Mouse (Mus musculus) liver, embryonic 14.5 days (tissue): Measurements from ENCODE around the gene Chrd. TPM values are rescaled to one million over a fixed set of nuclear protein-coding genes. Genes with fewer than 3 reads are reported as not detected.

Experiments
- ATAC-seq: fragments of 200-750 bp; cut with Nextera tagmentation; 2 replicates; pipeline ENCODE4 v1.8.0; 2017; ENCODE audit warnings: moderate number of reproducible peaks, mild to moderate bottlenecking, moderate library complexity; ENCODE audit not compliant: insufficient read depth
- DNase-seq, 3 experiments: peaks; one replicate each; pipeline ENCODE4 v3.0.0-alpha.2; 2012 to 2013; ENCODE audit warnings: low read depth in 3 of 3, low spot score in 3 of 3
- H3K27ac ChIP-seq: fragments of 300-500 bp; sonication (generic); 2 replicates; pipeline ENCODE4 v1.5.1; 2014; ENCODE audit warnings: moderate library complexity, mild to moderate bottlenecking, control low read depth, inconsistent platforms
- H3K27me3 ChIP-seq: fragments of 300-500 bp; sonication (generic); 2 replicates; pipeline ENCODE4 v1.6.1; 2014; ENCODE audit warnings: mild to moderate bottlenecking, low read length, moderate library complexity; ENCODE audit not compliant: control insufficient read depth, insufficient read depth
- H3K36me3 ChIP-seq: fragments of 300-500 bp; sonication (generic); replicated peaks from 2 replicates; pipeline ENCODE4 v1.6.1; 2014; ENCODE audit warnings: low read depth; ENCODE audit not compliant: control insufficient read depth, insufficient read depth
- H3K4me1 ChIP-seq, 2 experiments: fragments of 200-500 bp in 1 of 2; fragments of 300-500 bp in 1 of 2; sonication (generic) in 1 of 2; replicated peaks; 2 replicates each; pipeline ENCODE4 v1.6.1; 2012 to 2014; ENCODE audit warnings: antibody characterized with exemption in 1 of 2, inconsistent platforms in 1 of 2, low read length in 1 of 2; ENCODE audit not compliant: control insufficient read depth in 2 of 2, insufficient read depth in 2 of 2
- H3K4me2 ChIP-seq: fragments of 300-500 bp; sonication (generic); 2 replicates; pipeline ENCODE4 v1.6.1; 2014; ENCODE audit warnings: low read depth, mild to moderate bottlenecking, control low read depth, moderate library complexity
- H3K4me3 ChIP-seq, 2 experiments: fragments of 200-500 bp in 1 of 2; fragments of 300-500 bp in 1 of 2; sonication (generic) in 1 of 2; 2 replicates each; pipeline ENCODE4 v1.5.1; 2012 to 2014; ENCODE audit warnings: low read depth in 2 of 2, low read length in 2 of 2, mild to moderate bottlenecking in 2 of 2, control low read depth in 1 of 2, inconsistent platforms in 1 of 2, moderate library complexity in 1 of 2; ENCODE audit not compliant: insufficient read depth in 1 of 2
- H3K9ac ChIP-seq: fragments of 300-500 bp; sonication (generic); replicated peaks from 2 replicates; pipeline ENCODE4 v1.6.1; 2014; ENCODE audit warnings: mild to moderate bottlenecking, control low read depth, moderate library complexity
- H3K9me3 ChIP-seq: fragments of 300-500 bp; sonication (generic); 2 replicates; pipeline ENCODE4 v1.6.1; 2016; ENCODE audit warnings: low read length, mixed read lengths; ENCODE audit not compliant: control insufficient read depth
- CTCF ChIP-seq: IDR thresholded peaks from 2 replicates; pipeline ENCODE4 v1.5.1; 2016; ENCODE audit warnings: antibody characterized with exemption, low read depth, control low read depth
- EP300 ChIP-seq: IDR thresholded peaks from 2 replicates; pipeline ENCODE4 v1.6.1; 2016; ENCODE audit warnings: antibody characterized with exemption, low read depth
- WGBS: fragments of 180-500 bp; shearing (Covaris S2); extraction: QIAGEN DNeasy Blood & Tissue Kit; methylation state at CpG from one replicate; pipeline ENCODE4 v1.1.7; 2014; ENCODE audit not compliant: insufficient replicate concordance; 5-methylcytosine and 5-hydroxymethylcytosine counted together
- polyA plus RNA-seq, 2 experiments: library from polyadenylated mRNA; depleted of rRNA in 1 of 2; stranded (reverse) in 1 of 2; unstranded in 1 of 2; fragments of >200 nt; fragmentation: Nextera tagmentation in 1 of 2; extraction: Ambion mirVana in 1 of 2; gene quantifications; 2 replicates each; pipeline versions ENCODE4 v1.2.1 to v1.2.3; 2012 to 2014

Gene Chrd
- polyA plus RNA-seq, 2 experiments, result 0.24 to 0.71 TPM

GRCm38 (mm10) chr16:20701316-20701715 lies 31.6 kb upstream of the Chrd start:
- WGBS, result 73% methylated on average over 7 of the region's 7 CpGs
- Histone ChIP-seq H3K4me1 (peaks cover 45 to 46% of the 10 kb centered on the region in 2 experiments), H3K9ac (no peak overlapping the region), H3K9me3 (no peaks in the 10 kb centered on the region), H3K27me3 (peaks cover 6% of the 10 kb centered on the region), H3K27ac (no peak overlapping the region), H3K4me2 (no peak overlapping the region), H3K36me3 (no peaks in the 10 kb centered on the region), H3K4me3 (no peak overlapping the region)
- no peak for DNase-seq
- TF ChIP-seq EP300 (no peak), CTCF (no peak)
- no peak for ATAC-seq

GRCm38 (mm10) chr16:20701729-20702521 lies 31.0 kb upstream of the Chrd start:
- H3K4me1 ChIP-seq, result peaks cover 51 to 52% of the 10 kb centered on the region in 2 experiments
- peak overlapping the region; percentile 52 for H3K27ac ChIP-seq
- H3K9me3 ChIP-seq, result no peaks in the 10 kb centered on the region
- TF ChIP-seq EP300, result no peak
- no peak for TF ChIP-seq CTCF
- H3K27me3 ChIP-seq, result peaks cover under 1% of the 10 kb centered on the region; the same call in 1 of the 2 replicates
- peak overlapping the region; percentile 37 for H3K9ac ChIP-seq
- peak overlapping the region; percentile 2 to 10; a peak in 1 of 4 replicates for H3K4me3 ChIP-seq
- H3K4me2 ChIP-seq, result peak overlapping the region; percentile 69
- DNase-seq, result no peak
- no peak for ATAC-seq
- no peaks in the 10 kb centered on the region; the same call in 1 of the 2 replicates for H3K36me3 ChIP-seq
- WGBS, result 42% methylated on average over 10 of the region's 12 CpGs

GRCm38 (mm10) chr16:20702522-20702893 lies 30.4 kb upstream of the Chrd start:
- H3K4me1 ChIP-seq, result peaks cover 57 to 58% of the 10 kb centered on the region in 2 experiments
- H3K4me3 ChIP-seq, result peak overlapping the region; percentile 10 to 29; a peak in 3 of 4 replicates

GRCm38 (mm10) chr16:20703071-20703470 lies 29.9 kb upstream of the Chrd start:
- H3K4me3 ChIP-seq, result peak overlapping the region in 1 of 2 experiments; percentile 29; a peak in 2 of 4 replicates
- H3K9ac ChIP-seq, result peak overlapping the region; percentile 60
- H3K4me1 ChIP-seq, result peaks cover 59 to 62% of the 10 kb centered on the region in 2 experiments

More at GRCm38 (mm10) chr16:20702522-20702893, 30.4 kb upstream of the Chrd start:
- peak overlapping the region; percentile 69 for H3K4me2 ChIP-seq
- TF ChIP-seq EP300, result peak; percentile 57
- peak; percentile 89 for TF ChIP-seq CTCF
- H3K27me3 ChIP-seq, result no peaks in the 10 kb centered on the region; the same call in 1 of the 2 replicates
- H3K27ac ChIP-seq, result peak overlapping the region; percentile 94
- peak overlapping the region; percentile 60 for H3K9ac ChIP-seq
- 3% methylated on average over 8 of the region's 8 CpGs for WGBS
- DNase-seq, result peak; percentile 67 to 82 (median 74)
- no peaks in the 10 kb centered on the region for H3K9me3 ChIP-seq
- H3K36me3 ChIP-seq, result peaks cover 1% of the 10 kb centered on the region; the same call in 1 of the 2 replicates
- peak; percentile 77 for ATAC-seq

More at GRCm38 (mm10) chr16:20703071-20703470, 29.9 kb upstream of the Chrd start:
- Histone ChIP-seq H3K27ac (peak overlapping the region; percentile 94), H3K36me3 (peaks cover 2% of the 10 kb centered on the region; the same call in 1 of the 2 replicates), H3K27me3 (no peaks in the 10 kb centered on the region), H3K4me2 (peak overlapping the region; percentile 69), H3K9me3 (no peaks in the 10 kb centered on the region)
- DNase-seq, result no peak
- no peak for TF ChIP-seq CTCF
- TF ChIP-seq EP300, result no peak
- ATAC-seq, result no peak
- 81% methylated on average over 10 of the region's 10 CpGs for WGBS
